Mouse (Mus musculus) ES-E14 (cell line): ENCODE measurements around the gene Exo5. TPM values are rescaled to one million over a fixed set of nuclear protein-coding genes. Genes with fewer than 3 reads are reported as not detected.
A peak's percentile ranks its signal among the peaks of the same experiment; 100 is the strongest.

Experiments used
- DNase-seq: peaks from one replicate; pipeline ENCODE4 v3.0.0-alpha.2; 2013; ENCODE audit warnings: low read depth, low spot score
- H3K27ac ChIP-seq: 2 replicates; pipeline ENCODE4 v1.5.1; 2012; ENCODE audit warnings: low read depth, mild to moderate bottlenecking, low read length, moderate library complexity, mixed read lengths; ENCODE audit not compliant: poor library complexity, insufficient read depth, severe bottlenecking
- H3K36me3 ChIP-seq: 2 replicates; pipeline ENCODE4 v1.6.1; 2012; ENCODE audit warnings: mild to moderate bottlenecking, low read length, moderate library complexity, mixed read lengths; ENCODE audit not compliant: control insufficient read depth, poor library complexity, insufficient read depth, severe bottlenecking
- H3K4me1 ChIP-seq, 2 experiments: fragments of 150-350 bp in 1 of 2; sonication (generic) in 1 of 2; 2 replicates each; pipeline ENCODE4 v1.6.1; 2012; ENCODE audit warnings: low read length in 2 of 2, mild to moderate bottlenecking in 1 of 2, mixed read lengths in 1 of 2; ENCODE audit not compliant: control insufficient read depth in 2 of 2, insufficient read depth in 2 of 2, poor library complexity in 1 of 2
- H3K4me3 ChIP-seq, 2 experiments: fragments of 150-350 bp in 1 of 2; sonication (generic) in 1 of 2; 2 replicates each; pipeline ENCODE4 v1.5.1; 2012; ENCODE audit warnings: low read length in 2 of 2, low read depth in 1 of 2, mild to moderate bottlenecking in 1 of 2, mixed read lengths in 1 of 2; ENCODE audit not compliant: insufficient read depth in 1 of 2, poor library complexity in 1 of 2, severe bottlenecking in 1 of 2
- H3K9ac ChIP-seq: 2 replicates; pipeline ENCODE4 v1.6.1; 2012; ENCODE audit warnings: low read depth, mild to moderate bottlenecking, low read length, mixed read lengths; ENCODE audit not compliant: poor library complexity, insufficient read depth, severe bottlenecking
- H3K9me3 ChIP-seq: fragments of 150-350 bp; sonication (generic); 2 replicates; pipeline ENCODE4 v1.6.1; 2012; ENCODE audit warnings: low read depth, mild to moderate bottlenecking, low read length; ENCODE audit not compliant: control insufficient read depth, insufficient read depth
- CHD2 ChIP-seq: IDR thresholded peaks from 2 replicates; pipeline ENCODE4 v1.6.1; 2014; ENCODE audit warnings: mild to moderate bottlenecking, low read depth, low read length, inconsistent platforms
- HCFC1 ChIP-seq: IDR thresholded peaks from 2 replicates; pipeline ENCODE4 v1.6.1; 2012; ENCODE audit warnings: low read length, inconsistent platforms, borderline replicate concordance; ENCODE audit not compliant: insufficient read depth
- MAFK ChIP-seq: IDR thresholded peaks from 2 replicates; pipeline ENCODE4 v1.6.1; 2014; ENCODE audit warnings: mild to moderate bottlenecking, low read depth, low read length, inconsistent platforms; ENCODE audit not compliant: insufficient read depth
- ZC3H11A ChIP-seq: IDR thresholded peaks from 2 replicates; pipeline ENCODE4 v1.6.1; 2012; ENCODE audit warnings: low read depth, mild to moderate bottlenecking, inconsistent platforms, low read length, borderline replicate concordance
- ZNF384 ChIP-seq: IDR thresholded peaks from 2 replicates; pipeline ENCODE4 v1.6.1; 2012; ENCODE audit warnings: low read depth, low read length, inconsistent platforms
- in situ Hi-C, 2 experiments: fragments of 600-800 bp; cut with MboI; formaldehyde crosslinking; loops; one replicate each; pipeline ENCODE4 v1.15.1; 2025; ENCODE audit warnings: low sequenced_read_pairs in 2 of 2, inconsistent platforms in 1 of 2; ENCODE audit not compliant: unreplicated experiment in 2 of 2
- total RNA-seq: library from RNA; depleted of rRNA; stranded (reverse); fragments of 300-350 nt; gene quantifications from 2 replicates; pipeline ENCODE4 v1.2.3, GENCODE M21; 2012; rRNA removed

Exo5 gene
- total RNA-seq, 1 experiment = 13.3 TPM

- no peak overlapping the region for H3K9ac ChIP-seq
- DNase-seq = peak; percentile 6
- H3K4me1 ChIP-seq = no peaks in the 10 kb centered on the region
- in situ Hi-C loops = no loop called here
- H3K9me3 ChIP-seq = no peaks in the 10 kb centered on the region
- TF ChIP-seq ZC3H11A (no peak), HCFC1 (no peak), ZNF384 (no peak), CHD2 (no peak), MAFK (no peak)
- no peak overlapping the region for H3K27ac ChIP-seq
- H3K36me3 ChIP-seq = no peaks in the 10 kb centered on the region
- no peak overlapping the region for H3K4me3 ChIP-seq
Observed at GRCm38 (mm10) chr4:120882002-120882625, 42.7 kb downstream of the Exo5 start.

GRCm38 (mm10) chr4:120880731-120881432, 43.9 kb downstream of the Exo5 start:
- in situ Hi-C loops = no loop called here
- TF ChIP-seq CHD2 = no peak
- no peak for TF ChIP-seq ZNF384
- no peak for TF ChIP-seq ZC3H11A
- TF ChIP-seq HCFC1 = no peak
- TF ChIP-seq MAFK = no peak
- DNase-seq = peak; percentile 7
- Histone ChIP-seq H3K36me3 (no peaks in the 10 kb centered on the region), H3K9me3 (no peaks in the 10 kb centered on the region), H3K4me3 (no peak overlapping the region), H3K9ac (no peak overlapping the region), H3K27ac (no peak overlapping the region), H3K4me1 (no peaks in the 10 kb centered on the region)

GRCm38 (mm10) chr4:120879386-120879785, 45.4 kb downstream of the Exo5 start:
- in situ Hi-C loops = no loop called here
- Histone ChIP-seq H3K9ac (no peak overlapping the region), H3K36me3 (no peaks in the 10 kb centered on the region), H3K9me3 (no peaks in the 10 kb centered on the region), H3K4me1 (no peaks in the 10 kb centered on the region), H3K4me3 (no peak overlapping the region), H3K27ac (no peak overlapping the region)
- no peak for TF ChIP-seq HCFC1
- TF ChIP-seq ZNF384 = no peak
- no peak for DNase-seq

- Histone ChIP-seq H3K4me1 (no peaks in the 10 kb centered on the region), H3K27ac (no peak overlapping the region), H3K9ac (no peak overlapping the region), H3K36me3 (no peaks in the 10 kb centered on the region), H3K4me3 (no peak overlapping the region), H3K9me3 (no peaks in the 10 kb centered on the region)
- in situ Hi-C loops = no loop called here
- no peak for TF ChIP-seq ZC3H11A
- TF ChIP-seq ZNF384 = no peak
- no peak for TF ChIP-seq MAFK
- TF ChIP-seq HCFC1 = no peak
- DNase-seq = no peak
Observed at GRCm38 (mm10) chr4:120878728-120879127, 46.1 kb downstream of the Exo5 start.

- DNase-seq = no peak
- H3K4me1 ChIP-seq = no peaks in the 10 kb centered on the region
- no peak for TF ChIP-seq ZNF384
- TF ChIP-seq CHD2 = no peak
- TF ChIP-seq ZC3H11A = no peak
- no peak for TF ChIP-seq MAFK
- TF ChIP-seq HCFC1 = no peak
- H3K36me3 ChIP-seq = no peaks in the 10 kb centered on the region
- no peak overlapping the region for H3K9ac ChIP-seq
- no peak overlapping the region for H3K4me3 ChIP-seq
- H3K9me3 ChIP-seq = no peaks in the 10 kb centered on the region
- no peak overlapping the region for H3K27ac ChIP-seq
- in situ Hi-C loops = no loop called here
Observed at GRCm38 (mm10) chr4:120875961-120876360, 48.9 kb downstream of the Exo5 start.

Other genes with a start within 250 kb of the Exo5 start
- 0.45 and 0.74 TPM in 2 replicates for gene Kcnq4, start 176.4 kb downstream of the Exo5 start, total RNA-seq
- 47.1 and 62.0 TPM in 2 replicates for gene Nfyc, start 93.4 kb downstream of the Exo5 start, total RNA-seq
- gene Rims3, start 70.2 kb downstream of the Exo5 start, total RNA-seq = 4.5 and 6.7 TPM in 2 replicates
- gene Zfp69, start 26.7 kb upstream of the Exo5 start, total RNA-seq = 3.7 and 4.5 TPM in 2 replicates
- gene Smap2, start 92.2 kb upstream of the Exo5 start, total RNA-seq = 4.8 and 8.3 TPM in 2 replicates
- gene Col9a2, start 114.4 kb upstream of the Exo5 start, total RNA-seq = 29.4 and 38.7 TPM in 2 replicates
- 45.3 and 47.0 TPM in 2 replicates for gene Zmpste24, start 173.2 kb upstream of the Exo5 start, total RNA-seq
- gene Tmco2, start 184.2 kb upstream of the Exo5 start, total RNA-seq = not detected in 2 replicates